Mouse (Mus musculus) embryonic facial prominence, embryonic 12.5 days (tissue): Measurements from ENCODE around the gene Gm3415. TPM values are rescaled to one million over a fixed set of nuclear protein-coding genes. Genes with fewer than 3 reads are reported as not detected.
A peak's percentile ranks its signal among the peaks of the same experiment; 100 is the strongest.
"Not testable (repeated sequence)": the region's sequence is repeated elsewhere in the genome, so short reads cannot be mapped to it uniquely, and the experiment has no call there.

ENCODE experiments used
- ATAC-seq: fragments of 200-750 bp; cut with Nextera tagmentation; 2 replicates; pipeline ENCODE4 v1.8.0; 2017; ENCODE audit not compliant: insufficient number of reproducible peaks, insufficient read depth, low FRiP score, low TSS enrichment
- H3K27ac ChIP-seq: fragments of 300-500 bp; sonication (generic); 2 replicates; pipeline ENCODE4 v1.5.1; 2016; ENCODE audit warnings: mild to moderate bottlenecking
- H3K27me3 ChIP-seq: fragments of 300-500 bp; sonication (generic); 2 replicates; pipeline ENCODE4 v1.6.1; 2016; ENCODE audit warnings: mild to moderate bottlenecking, moderate library complexity
- H3K36me3 ChIP-seq: fragments of 300-500 bp; sonication (generic); 2 replicates; pipeline ENCODE4 v1.6.1; 2016; ENCODE audit warnings: mild to moderate bottlenecking
- H3K4me1 ChIP-seq: fragments of 300-500 bp; sonication (generic); 2 replicates; pipeline ENCODE4 v1.6.1; 2016
- H3K4me2 ChIP-seq: fragments of 300-500 bp; sonication (generic); replicated peaks from 2 replicates; pipeline ENCODE4 v1.6.1; 2016; ENCODE audit warnings: mild to moderate bottlenecking, moderate library complexity
- H3K4me3 ChIP-seq: fragments of 300-500 bp; sonication (generic); 2 replicates; pipeline ENCODE4 v1.5.1; 2016; ENCODE audit warnings: mild to moderate bottlenecking
- H3K9ac ChIP-seq: fragments of 300-500 bp; sonication (generic); 2 replicates; pipeline ENCODE4 v1.6.1; 2016; ENCODE audit warnings: mild to moderate bottlenecking, moderate library complexity
- H3K9me3 ChIP-seq: fragments of 300-500 bp; sonication (generic); 2 replicates; pipeline ENCODE4 v1.6.1; 2016; ENCODE audit warnings: mild to moderate bottlenecking, moderate library complexity
- WGBS: fragments of 180-500 bp; shearing (Covaris S2); methylation state at CpG from one replicate; pipeline ENCODE4 v1.1.7; 2016; 5-methylcytosine and 5-hydroxymethylcytosine counted together
- polyA plus RNA-seq: library from polyadenylated mRNA; unstranded; fragments of >200 nt; fragmentation: Nextera tagmentation; extraction: Ambion mirVana; gene quantifications from 2 replicates; pipeline ENCODE4 v1.2.1, GENCODE M21; 2016

Gm3415 gene
- not detected in 2 replicates for polyA plus RNA-seq

- ATAC-seq, H3K4me3 ChIP-seq, H3K9me3 ChIP-seq, H3K36me3 ChIP-seq, H3K27ac ChIP-seq, H3K4me1 ChIP-seq, H3K27me3 ChIP-seq, H3K9ac ChIP-seq, H3K4me2 ChIP-seq: not testable (repeated sequence)
- no CpG with 5 or more reads among the region's 3 CpGs for WGBS
Measured at GRCm38 (mm10) chr5:146555836-146556235, at the start of gene Gm3415. Gene Gm3415 (plus strand): TSS chr5:146556136.

- not testable (repeated sequence) for H3K4me3 ChIP-seq, ATAC-seq, H3K9me3 ChIP-seq, H3K9ac ChIP-seq, H3K4me2 ChIP-seq, H3K27ac ChIP-seq, H3K4me1 ChIP-seq, H3K36me3 ChIP-seq, H3K27me3 ChIP-seq
- WGBS, result 100% methylated on average over 1 of the region's 5 CpGs
Measured at GRCm38 (mm10) chr5:146513823-146514222, 42.1 kb upstream of the Gm3415 start, which contains the start of gene Gm3402. Gene Gm3402 (plus strand): TSS chr5:146514123.

GRCm38 (mm10) chr5:146525501-146525900 is 30.4 kb upstream of the Gm3415 start, which contains the start of gene Gm3404:
Gene Gm3404 (plus strand): TSS chr5:146525801.
- not testable (repeated sequence) for H3K4me3 ChIP-seq, H3K27me3 ChIP-seq, H3K27ac ChIP-seq, H3K4me1 ChIP-seq, H3K9me3 ChIP-seq, H3K36me3 ChIP-seq, H3K9ac ChIP-seq, ATAC-seq, H3K4me2 ChIP-seq
- 94% methylated on average over 3 of the region's 3 CpGs for WGBS

GRCm38 (mm10) chr5:146537347-146537746 is 18.6 kb upstream of the Gm3415 start, which contains the start of gene Gm3409:
Gene Gm3409 (plus strand): TSS chr5:146537647.
- not testable (repeated sequence) for H3K4me3 ChIP-seq, H3K4me2 ChIP-seq, H3K27ac ChIP-seq, ATAC-seq, H3K9me3 ChIP-seq, H3K9ac ChIP-seq, H3K27me3 ChIP-seq, H3K36me3 ChIP-seq, H3K4me1 ChIP-seq
- WGBS, result 95% methylated on average over 2 of the region's 3 CpGs

GRCm38 (mm10) chr5:146564259-146564658 is 8.3 kb downstream of the Gm3415 start:
- WGBS, result 85% methylated on average over 1 of the region's 1 CpGs
- Histone ChIP-seq H3K27me3 (no peaks in the 10 kb centered on the region), H3K9ac (no peak overlapping the region), H3K9me3 (no peaks in the 10 kb centered on the region), H3K27ac (no peak overlapping the region), H3K4me2 (no peak overlapping the region), H3K36me3 (no peaks in the 10 kb centered on the region), H3K4me3 (no peak overlapping the region), H3K4me1 (no peaks in the 10 kb centered on the region)
- no peak for ATAC-seq

GRCm38 (mm10) chr5:146567054-146567453 is 11.1 kb downstream of the Gm3415 start:
- no peak overlapping the region for H3K4me3 ChIP-seq
- H3K27me3 ChIP-seq, result no peaks in the 10 kb centered on the region
- no peaks in the 10 kb centered on the region for H3K9me3 ChIP-seq
- no peak for ATAC-seq
- no peak overlapping the region for H3K9ac ChIP-seq
- 62% methylated on average over 4 of the region's 4 CpGs for WGBS
- H3K27ac ChIP-seq, result no peak overlapping the region
- H3K4me2 ChIP-seq, result no peak overlapping the region
- H3K36me3 ChIP-seq, result no peaks in the 10 kb centered on the region
- no peaks in the 10 kb centered on the region for H3K4me1 ChIP-seq

- H3K27me3 ChIP-seq, H3K27ac ChIP-seq, H3K9me3 ChIP-seq, H3K4me1 ChIP-seq, H3K4me2 ChIP-seq, H3K36me3 ChIP-seq, H3K9ac ChIP-seq, ATAC-seq, H3K4me3 ChIP-seq: not testable (repeated sequence)
- 84% methylated on average over 6 of the region's 6 CpGs for WGBS
Measured at GRCm38 (mm10) chr5:146570179-146570578, 14.2 kb downstream of the Gm3415 start.

GRCm38 (mm10) chr5:146571830-146572734 is 16.1 kb downstream of the Gm3415 start:
- not testable (repeated sequence) for H3K27ac ChIP-seq, H3K4me2 ChIP-seq, H3K9me3 ChIP-seq, H3K27me3 ChIP-seq, ATAC-seq, H3K4me1 ChIP-seq, H3K4me3 ChIP-seq, H3K36me3 ChIP-seq, H3K9ac ChIP-seq
- WGBS, result 67% methylated on average over 6 of the region's 6 CpGs

GRCm38 (mm10) chr5:146572735-146573042 is 16.8 kb downstream of the Gm3415 start:
- H3K4me2 ChIP-seq, H3K4me3 ChIP-seq, ATAC-seq, H3K36me3 ChIP-seq, H3K4me1 ChIP-seq, H3K9me3 ChIP-seq, H3K9ac ChIP-seq, H3K27me3 ChIP-seq, H3K27ac ChIP-seq: not testable (repeated sequence)
- WGBS, result 94% methylated on average over 4 of the region's 4 CpGs

GRCm38 (mm10) chr5:146576668-146577067 is 20.7 kb downstream of the Gm3415 start:
- no peak overlapping the region for H3K4me3 ChIP-seq
- no peak for ATAC-seq

GRCm38 (mm10) chr5:146584156-146584477 is 28.2 kb downstream of the Gm3415 start:
- ATAC-seq, result no peak
- WGBS, result 7% methylated on average over 10 of the region's 10 CpGs

More at GRCm38 (mm10) chr5:146576668-146577067, 20.7 kb downstream of the Gm3415 start:
- Histone ChIP-seq H3K4me1 (no peaks in the 10 kb centered on the region), H3K4me2 (no peak overlapping the region), H3K9ac (no peak overlapping the region), H3K27me3 (0 out of 2 replicates have a peak, but pooled peaks cover 2% of the 10 kb centered on the region), H3K9me3 (no peaks in the 10 kb centered on the region), H3K36me3 (no peaks in the 10 kb centered on the region), H3K27ac (no peak overlapping the region)
- WGBS, result 91% methylated on average over 3 of the region's 3 CpGs

More at GRCm38 (mm10) chr5:146584156-146584477, 28.2 kb downstream of the Gm3415 start:
- Histone ChIP-seq H3K4me1 (peaks cover 9% of the 10 kb centered on the region; the same call in 1 of the 2 replicates), H3K27me3 (peaks cover 49% of the 10 kb centered on the region), H3K9ac (no peak overlapping the region), H3K36me3 (no peaks in the 10 kb centered on the region), H3K27ac (no peak overlapping the region), H3K9me3 (no peaks in the 10 kb centered on the region), H3K4me3 (peak overlapping the region; percentile 52), H3K4me2 (peak overlapping the region; percentile 97)
